ENCODE assay signal across 22 mouse cellular contexts in genomic region chr9:15420677-15421076, GRCm38 (mm10).
DNase-seq lines count a peak whose midpoint lies in the region; ATAC-seq and TF ChIP-seq lines count a peak whose summit lies in the region.
"Had no signal": no experiment of that assay in that cellular context is flagged by ENCODE, and none has a peak within 500 bp of the region (broad histone marks: within the 10 kb centered on the region; RNA-seq: fewer than 3 reads in every experiment).

No protein-coding gene starts in this region.

- no peak overlapping the region for H3K4me2 ChIP-seq in forebrain, embryonic 12.5 days
- no peak overlapping the region for H3K4me2 ChIP-seq in forebrain, embryonic 11.5 days (ENCODE audit: low read depth, low read length, severe bottlenecking)
- H3K4me2 ChIP-seq in kidney, embryonic 14.5 days (replicated peaks; ENCODE audit: low read depth, low read length) = no peak overlapping the region
- no peak overlapping the region for H3K4me2 ChIP-seq in neural tube, embryonic 12.5 days (replicated peaks)
- no peak overlapping the region for H3K4me2 ChIP-seq in neural tube, embryonic 15.5 days
- no peak overlapping the region for H3K4me2 ChIP-seq in midbrain, embryonic 16.5 days (ENCODE audit: low read length)
- no peak overlapping the region for H3K4me2 ChIP-seq in intestine, postnatal 0 days (replicated peaks; ENCODE audit: low read depth)
- H3K4me2 ChIP-seq: heart, embryonic 11.5 days; limb, embryonic 15.5 days; lung, embryonic 15.5 days had no signal

- no peak overlapping the region for H3K4me3 ChIP-seq in forebrain, embryonic 12.5 days (replicated peaks)
- H3K4me3 ChIP-seq in forebrain, embryonic 11.5 days (ENCODE audit: low read depth, low read length) = no peak overlapping the region
- no peak overlapping the region for H3K4me3 ChIP-seq in kidney, embryonic 14.5 days (ENCODE audit: low read length)
- H3K4me3 ChIP-seq in neural tube, embryonic 12.5 days = no peak overlapping the region
- no peak overlapping the region for H3K4me3 ChIP-seq in neural tube, embryonic 15.5 days (replicated peaks)
- H3K4me3 ChIP-seq in midbrain, embryonic 16.5 days (ENCODE audit: low read depth, low read length) = no peak overlapping the region
- H3K4me3 ChIP-seq in intestine, postnatal 0 days (ENCODE audit: low read depth, low read length) = no peak overlapping the region
- H3K4me3 ChIP-seq: limb, embryonic 15.5 days; lung, embryonic 15.5 days; myocyte had no signal

- peaks cover 18% of the 10 kb centered on the region for H3K4me1 ChIP-seq in forebrain, embryonic 12.5 days
- 0 out of 2 replicates have a peak, but pooled peaks cover 2% of the 10 kb centered on the region for H3K4me1 ChIP-seq in forebrain, embryonic 11.5 days (replicated peaks; ENCODE audit: control insufficient read depth, insufficient read depth, low read length)
- H3K4me1 ChIP-seq in kidney, embryonic 14.5 days (ENCODE audit: control insufficient read depth, insufficient read depth, low read length) = 0 out of 2 replicates have a peak, but pooled peaks cover 3% of the 10 kb centered on the region
- H3K4me1 ChIP-seq in neural tube, embryonic 12.5 days = peaks cover 7% of the 10 kb centered on the region; the same call in 1 of the 2 replicates
- H3K4me1 ChIP-seq in neural tube, embryonic 15.5 days = peaks cover 3% of the 10 kb centered on the region
- H3K4me1 ChIP-seq in midbrain, embryonic 16.5 days (ENCODE audit: control insufficient read depth, insufficient read depth, low read length) = peaks cover 8% of the 10 kb centered on the region; the same call in 1 of the 2 replicates
- H3K4me1 ChIP-seq in intestine, postnatal 0 days (replicated peaks; ENCODE audit: control insufficient read depth, insufficient read depth, low read length) = no peaks in the 10 kb centered on the region
- H3K4me1 ChIP-seq: lung, embryonic 15.5 days had no signal

- no peaks in the 10 kb centered on the region for H3K36me3 ChIP-seq in forebrain, embryonic 12.5 days (replicated peaks)
- H3K36me3 ChIP-seq in forebrain, embryonic 11.5 days (ENCODE audit: control insufficient read depth, insufficient read depth, low read length) = no peaks in the 10 kb centered on the region
- H3K36me3 ChIP-seq in kidney, embryonic 14.5 days (ENCODE audit: control insufficient read depth, insufficient read depth, low read length) = no peaks in the 10 kb centered on the region
- no peaks in the 10 kb centered on the region for H3K36me3 ChIP-seq in neural tube, embryonic 12.5 days
- no peaks in the 10 kb centered on the region for H3K36me3 ChIP-seq in neural tube, embryonic 15.5 days
- H3K36me3 ChIP-seq in midbrain, embryonic 16.5 days (ENCODE audit: control insufficient read depth, insufficient read depth, low read length) = no peaks in the 10 kb centered on the region
- no peaks in the 10 kb centered on the region for H3K36me3 ChIP-seq in intestine, postnatal 0 days (ENCODE audit: control insufficient read depth, insufficient read depth)
- H3K36me3 ChIP-seq: limb, embryonic 15.5 days; lung, embryonic 15.5 days had no signal

- H3K27ac ChIP-seq in forebrain, embryonic 12.5 days = peak overlapping the region; percentile 68; the same call in 1 of the 2 replicates
- no peak overlapping the region for H3K27ac ChIP-seq in forebrain, embryonic 11.5 days (ENCODE audit: low read depth, low read length)
- H3K27ac ChIP-seq in kidney, embryonic 14.5 days (ENCODE audit: low read depth, low read length) = no peak overlapping the region
- H3K27ac ChIP-seq in neural tube, embryonic 12.5 days = no peak overlapping the region
- H3K27ac ChIP-seq in neural tube, embryonic 15.5 days (replicated peaks) = no peak overlapping the region
- H3K27ac ChIP-seq in midbrain, embryonic 16.5 days (ENCODE audit: low read length) = no peak overlapping the region
- H3K27ac ChIP-seq in intestine, postnatal 0 days (ENCODE audit: low read depth, low read length) = no peak overlapping the region
- H3K27ac ChIP-seq: limb, embryonic 15.5 days; liver, embryonic 14.5 days; lung, embryonic 15.5 days had no signal

- 57% methylated on average over 4 of the region's 4 CpGs for WGBS in forebrain, embryonic 12.5 days
- 75% methylated on average over 4 of the region's 4 CpGs for WGBS in forebrain, embryonic 11.5 days
- 21% methylated on average over 4 of the region's 4 CpGs for WGBS in kidney, embryonic 14.5 days
- 44% methylated on average over 4 of the region's 4 CpGs for WGBS in neural tube, embryonic 12.5 days
- WGBS in neural tube, embryonic 15.5 days = 32% methylated on average over 4 of the region's 4 CpGs
- WGBS in midbrain, embryonic 16.5 days = 40% methylated on average over 4 of the region's 4 CpGs
- 38% methylated on average over 4 of the region's 4 CpGs for WGBS in intestine, postnatal 0 days

- no peaks in the 10 kb centered on the region for H3K27me3 ChIP-seq in forebrain, embryonic 12.5 days
- no peaks in the 10 kb centered on the region for H3K27me3 ChIP-seq in forebrain, embryonic 11.5 days (ENCODE audit: control insufficient read depth, insufficient read depth, low read length)
- no peaks in the 10 kb centered on the region for H3K27me3 ChIP-seq in kidney, embryonic 14.5 days (ENCODE audit: control insufficient read depth, insufficient read depth, low read length)
- H3K27me3 ChIP-seq in neural tube, embryonic 12.5 days (replicated peaks) = no peaks in the 10 kb centered on the region
- no peaks in the 10 kb centered on the region for H3K27me3 ChIP-seq in neural tube, embryonic 15.5 days (replicated peaks)
- no peaks in the 10 kb centered on the region for H3K27me3 ChIP-seq in midbrain, embryonic 16.5 days (ENCODE audit: control insufficient read depth, insufficient read depth, low read depth, low read length)
- no peaks in the 10 kb centered on the region for H3K27me3 ChIP-seq in intestine, postnatal 0 days (replicated peaks; ENCODE audit: control insufficient read depth, insufficient read depth, low read length)
- H3K27me3 ChIP-seq: limb, embryonic 15.5 days; lung, embryonic 15.5 days had no signal

- TF ChIP-seq CTCF in intestine, postnatal 0 days (IDR thresholded peaks at IDR 0.05; ENCODE audit: low read depth) = no peak

- ATAC-seq in forebrain, embryonic 12.5 days (ENCODE audit: low FRiP score) = peak; percentile 27; the same call in 1 of the 2 replicates
- ATAC-seq in forebrain, embryonic 11.5 days (replicated peaks; ENCODE audit: low FRiP score) = no peak
- ATAC-seq in kidney, embryonic 14.5 days (ENCODE audit: low FRiP score, low TSS enrichment) = 0 out of 2 replicates have a peak, but pooled peaks have one; percentile 39
- peak; percentile 17; the same call in 1 of the 2 replicates for ATAC-seq in neural tube, embryonic 12.5 days (ENCODE audit: low FRiP score, low read depth)
- ATAC-seq in neural tube, embryonic 15.5 days (ENCODE audit: low FRiP score) = no peak
- ATAC-seq in midbrain, embryonic 16.5 days = peak; percentile 26; the same call in 1 of the 2 replicates
- no peak for ATAC-seq in intestine, postnatal 0 days

- DNase-seq in forebrain, embryonic 11.5 days (ENCODE audit: low spot score) = no peak
- DNase-seq in kidney, postnatal 25 days = no peak
- DNase-seq: adrenal gland, postnatal 10 days; cerebellum, adult 8-10 months; cerebellum, postnatal 36 days; kidney, adult 8-10 months; kidney, postnatal 36 days; left cerebral cortex, postnatal 4 days; lung, postnatal 4 days; thymus, adult 18-20 months; thymus, postnatal 36 days had no signal

- H3K9ac ChIP-seq in forebrain, embryonic 12.5 days = no peak overlapping the region
- no peak overlapping the region for H3K9ac ChIP-seq in forebrain, embryonic 11.5 days (ENCODE audit: low read length)
- H3K9ac ChIP-seq in kidney, embryonic 14.5 days (ENCODE audit: low read depth, low read length) = no peak overlapping the region
- no peak overlapping the region for H3K9ac ChIP-seq in neural tube, embryonic 12.5 days
- no peak overlapping the region for H3K9ac ChIP-seq in neural tube, embryonic 15.5 days (replicated peaks)
- no peak overlapping the region for H3K9ac ChIP-seq in midbrain, embryonic 16.5 days (ENCODE audit: low read depth, low read length)
- no peak overlapping the region for H3K9ac ChIP-seq in intestine, postnatal 0 days (ENCODE audit: low read depth, low read length)
- H3K9ac ChIP-seq: limb, embryonic 15.5 days; liver, embryonic 14.5 days; lung, embryonic 15.5 days had no signal

- H3K9me3 ChIP-seq in forebrain, embryonic 12.5 days = no peaks in the 10 kb centered on the region
- H3K9me3 ChIP-seq in forebrain, embryonic 11.5 days (ENCODE audit: control insufficient read depth, low read length) = no peaks in the 10 kb centered on the region
- no peaks in the 10 kb centered on the region for H3K9me3 ChIP-seq in kidney, embryonic 14.5 days (ENCODE audit: control insufficient read depth, low read length)
- no peaks in the 10 kb centered on the region for H3K9me3 ChIP-seq in neural tube, embryonic 12.5 days
- no peaks in the 10 kb centered on the region for H3K9me3 ChIP-seq in neural tube, embryonic 15.5 days (replicated peaks)
- H3K9me3 ChIP-seq in midbrain, embryonic 16.5 days (replicated peaks; ENCODE audit: control insufficient read depth, low read length, poor library complexity, severe bottlenecking) = no peaks in the 10 kb centered on the region
- no peaks in the 10 kb centered on the region for H3K9me3 ChIP-seq in intestine, postnatal 0 days (ENCODE audit: control insufficient read depth)
- H3K9me3 ChIP-seq: limb, embryonic 15.5 days; lung, embryonic 15.5 days had no signal

Comparison
In these comparisons a context has a peak if more than half of its experiments do, and no peak if none do; other contexts are left out.
1. ATAC-seq: peak in forebrain, embryonic 12.5 days (single experiment), kidney, embryonic 14.5 days (single experiment), neural tube, embryonic 12.5 days (single experiment) and midbrain, embryonic 16.5 days (single experiment); none in forebrain, embryonic 11.5 days (single experiment), neural tube, embryonic 15.5 days (single experiment) and intestine, postnatal 0 days (single experiment).